Mouse (Mus musculus): ENCODE results near the gene Cenpe. TPM values are rescaled to one million over a fixed set of nuclear protein-coding genes. Genes with fewer than 3 reads are reported as not detected.

The Cenpe gene
- polyA plus RNA-seq, 1 experiment = 9.0 TPM

DNA sequence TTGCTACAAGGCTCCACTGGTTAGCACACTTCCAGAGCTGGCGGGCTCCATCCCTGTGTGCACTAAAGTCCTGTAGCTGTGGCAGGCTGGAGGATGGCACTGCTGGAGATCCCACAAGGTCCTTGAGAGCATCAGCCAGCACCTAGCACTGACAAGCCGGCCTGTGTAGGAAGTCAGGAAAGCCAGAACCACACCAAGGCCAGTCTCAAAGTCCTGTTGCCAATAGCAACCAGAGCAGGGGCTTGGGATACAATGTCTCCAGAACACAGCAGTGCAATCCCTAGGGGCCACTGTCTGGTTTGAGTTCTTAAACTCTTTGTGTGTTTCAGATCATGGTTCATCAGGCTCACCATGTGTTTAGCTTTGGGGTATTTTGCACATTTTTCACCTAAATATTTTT is 102.5 kb downstream of the Cenpe start:
- 73% methylated on average over 2 of the region's 2 CpGs for WGBS
- no peaks in the 10 kb centered on the region for H3K4me1 ChIP-seq (replicated peaks; ENCODE audit: control insufficient read depth, insufficient read depth, low read length)
- H3K27ac ChIP-seq (ENCODE audit: control insufficient read depth, insufficient read depth, low read length) = no peak overlapping the region

DNA sequence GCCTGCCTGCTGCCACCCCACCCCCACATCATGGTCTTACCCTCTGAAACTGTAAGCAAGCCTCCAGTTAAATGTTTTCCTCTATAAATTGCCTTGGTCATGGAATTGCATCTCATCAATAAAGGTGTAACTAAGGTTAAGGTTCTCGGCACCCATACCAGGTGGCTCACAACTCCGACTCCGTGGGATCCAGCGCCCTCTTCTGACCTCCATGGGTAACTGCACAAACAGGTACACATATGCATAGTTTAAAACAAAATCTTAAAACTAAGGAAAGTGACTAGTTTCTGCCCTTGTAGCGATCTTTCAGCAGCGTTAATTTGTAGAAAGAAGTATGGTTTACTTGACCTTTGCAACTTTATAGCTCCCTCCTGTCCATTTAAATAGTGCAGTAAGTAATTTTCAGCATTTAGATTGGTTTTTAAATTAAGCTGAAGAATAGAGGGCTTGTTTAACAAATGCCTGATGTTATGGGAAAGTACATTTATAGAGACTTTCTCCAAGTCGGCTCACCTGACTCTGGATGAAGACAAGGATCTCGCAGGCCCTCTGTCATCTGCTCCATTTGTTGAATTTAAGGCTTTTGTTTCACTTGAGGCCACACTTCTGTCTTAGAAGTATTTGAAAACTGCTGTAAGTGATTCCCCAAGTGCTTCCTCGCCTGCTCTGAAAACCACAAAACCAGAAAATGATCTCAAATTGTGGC is 103.5 kb downstream of the Cenpe start:
- H3K4me1 ChIP-seq (replicated peaks; ENCODE audit: control insufficient read depth, insufficient read depth, low read length) = no peaks in the 10 kb centered on the region
- H3K27ac ChIP-seq (ENCODE audit: control insufficient read depth, insufficient read depth, low read length) = no peak overlapping the region
- TF ChIP-seq POLR2A (IDR thresholded peaks at IDR 0.05; ENCODE audit: control insufficient read depth, extremely low read depth, insufficient read depth, low read length, poor library complexity) (no peak), CTCF (IDR thresholded peaks at IDR 0.05; ENCODE audit: borderline replicate concordance, control insufficient read depth, extremely low read depth, insufficient read depth, low read length, poor library complexity) (no peak)
- H3K4me3 ChIP-seq (ENCODE audit: control insufficient read depth, insufficient read depth, low read length) = no peak overlapping the region
- H3K27me3 ChIP-seq (ENCODE audit: control insufficient read depth, insufficient read depth, low read length) = no peaks in the 10 kb centered on the region
- no peak for DNase-seq
- whole genome bisulfite sequencing = 90% methylated on average over 9 of the region's 9 CpGs
- no peaks in the 10 kb centered on the region for H3K36me3 ChIP-seq (ENCODE audit: control insufficient read depth, insufficient read depth, low read length)

More for the DNA sequence above, 102.5 kb downstream of the Cenpe start:
- no peak overlapping the region for H3K4me3 ChIP-seq (ENCODE audit: control insufficient read depth, insufficient read depth, low read length)
- no peak for TF ChIP-seq CTCF (IDR thresholded peaks at IDR 0.05; ENCODE audit: borderline replicate concordance, control insufficient read depth, extremely low read depth, insufficient read depth, low read length, poor library complexity)
- no peak for TF ChIP-seq POLR2A (IDR thresholded peaks at IDR 0.05; ENCODE audit: control insufficient read depth, extremely low read depth, insufficient read depth, low read length, poor library complexity)
- no peaks in the 10 kb centered on the region for H3K27me3 ChIP-seq (ENCODE audit: control insufficient read depth, insufficient read depth, low read length)
- no peaks in the 10 kb centered on the region for H3K36me3 ChIP-seq (ENCODE audit: control insufficient read depth, insufficient read depth, low read length)
- no peak for DNase-seq

DNA sequence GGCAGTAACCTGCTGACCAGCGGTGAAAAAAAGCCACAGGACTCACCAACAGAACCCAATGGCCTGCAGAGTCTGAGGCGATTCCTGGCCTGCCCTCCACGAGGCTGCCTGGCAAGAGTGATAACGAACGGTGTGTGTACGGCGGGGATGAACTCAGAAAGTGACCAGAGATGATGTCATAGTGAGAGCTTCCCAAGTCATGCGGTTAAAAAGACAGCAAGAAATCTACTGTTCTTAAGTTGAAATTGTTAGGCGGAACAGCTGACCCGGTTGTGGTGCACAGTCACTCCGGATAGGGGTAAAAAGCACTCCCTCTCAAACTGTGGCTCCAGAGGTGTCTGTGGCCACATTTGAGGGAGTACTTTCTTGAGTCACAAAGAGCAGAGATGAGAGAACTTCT is 106.0 kb downstream of the Cenpe start:
- Histone ChIP-seq H3K4me1 (replicated peaks; ENCODE audit: control insufficient read depth, insufficient read depth, low read length) (no peaks in the 10 kb centered on the region), H3K4me3 (ENCODE audit: control insufficient read depth, insufficient read depth, low read length) (no peak overlapping the region), H3K27me3 (ENCODE audit: control insufficient read depth, insufficient read depth, low read length) (no peaks in the 10 kb centered on the region), H3K36me3 (ENCODE audit: control insufficient read depth, insufficient read depth, low read length) (no peaks in the 10 kb centered on the region), H3K27ac (ENCODE audit: control insufficient read depth, insufficient read depth, low read length) (no peak overlapping the region)
- no peak for TF ChIP-seq POLR2A (IDR thresholded peaks at IDR 0.05; ENCODE audit: control insufficient read depth, extremely low read depth, insufficient read depth, low read length, poor library complexity)
- TF ChIP-seq CTCF (IDR thresholded peaks at IDR 0.05; ENCODE audit: borderline replicate concordance, control insufficient read depth, extremely low read depth, insufficient read depth, low read length, poor library complexity) = no peak
- WGBS = 96% methylated on average over 11 of the region's 11 CpGs
- DNase-seq = no peak

Other genes with a start within 250 kb of the Cenpe start
- gene Bdh2, start 68.7 kb downstream of the Cenpe start, polyA plus RNA-seq (2012; rRNA removed) = 0.37 and 0.40 TPM in 2 replicates
- 0.71 and 0.73 TPM in 2 replicates for gene Slc9b2, start 95.2 kb downstream of the Cenpe start, polyA plus RNA-seq (2012; rRNA removed)
- gene Slc9b1, start 135.5 kb downstream of the Cenpe start, polyA plus RNA-seq (2012; rRNA removed) = not detected in 2 replicates
- 39.3 and 50.4 TPM in 2 replicates for gene Cisd2, start 211.4 kb downstream of the Cenpe start, polyA plus RNA-seq (2012; rRNA removed)
- gene Ube2d3, start 225.6 kb downstream of the Cenpe start, polyA plus RNA-seq (2012; rRNA removed) = 552 and 608 TPM in 2 replicates

All from thymus, adult 2 months (tissue).